Mouse (Mus musculus) MEL-GATA-1-ER (cell line): ENCODE results near the gene Arhgap35.
"Not testable (repeated sequence)": the region's sequence is repeated elsewhere in the genome, so short reads cannot be mapped to it uniquely, and the experiment has no call there.

Source experiments
- DNase-seq: peaks from one replicate; pipeline ENCODE4 v3.0.0-alpha.2; 2012; ENCODE audit warnings: low read depth; ENCODE audit errors: extremely low read depth

Gene Arhgap35

DNA sequence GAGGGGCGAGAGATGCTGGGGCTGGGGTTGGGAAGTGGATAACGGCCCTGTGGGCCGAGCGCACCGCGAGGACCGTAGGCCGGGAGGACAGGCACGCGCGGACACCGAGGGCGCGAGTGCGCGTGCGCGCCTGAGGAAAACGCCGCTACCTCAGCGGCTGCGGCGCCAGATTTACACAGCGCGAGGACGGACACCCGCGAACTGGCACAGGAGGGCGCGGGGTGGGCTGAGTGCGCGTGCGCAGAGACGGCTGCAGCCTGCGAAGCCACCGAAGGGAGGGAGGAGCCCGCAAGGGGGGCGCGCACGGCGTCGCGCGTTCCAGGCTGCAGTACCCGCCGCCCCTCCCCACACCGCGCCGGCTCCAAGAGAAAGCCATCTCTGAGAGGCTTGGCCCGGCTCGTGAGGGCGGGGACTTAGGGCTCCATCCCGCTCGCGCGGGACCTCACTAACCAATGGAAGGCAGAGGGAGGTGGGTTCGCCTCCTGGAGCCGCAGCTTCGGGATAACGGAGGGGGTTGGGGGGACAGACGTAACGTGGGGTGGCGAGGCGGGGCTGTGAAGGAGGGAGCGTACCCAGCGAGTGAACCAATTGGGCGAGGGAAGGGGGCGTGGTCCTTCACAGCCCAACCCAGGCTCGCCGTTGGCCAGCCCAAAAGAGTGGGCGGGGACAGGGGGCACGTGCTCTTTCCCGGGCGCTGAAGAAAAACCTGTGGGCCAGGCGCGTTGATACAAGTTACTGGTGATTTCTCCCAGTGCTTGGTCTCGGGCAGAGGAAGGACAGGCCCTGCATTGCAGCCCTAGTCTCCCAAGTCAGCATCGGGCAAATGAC is at the start of gene Arhgap35:
Gene Arhgap35 (minus strand): TSS at position 106 of the 828 bp plus-strand sequence.
- DNase-seq = peak; percentile 96

DNA sequence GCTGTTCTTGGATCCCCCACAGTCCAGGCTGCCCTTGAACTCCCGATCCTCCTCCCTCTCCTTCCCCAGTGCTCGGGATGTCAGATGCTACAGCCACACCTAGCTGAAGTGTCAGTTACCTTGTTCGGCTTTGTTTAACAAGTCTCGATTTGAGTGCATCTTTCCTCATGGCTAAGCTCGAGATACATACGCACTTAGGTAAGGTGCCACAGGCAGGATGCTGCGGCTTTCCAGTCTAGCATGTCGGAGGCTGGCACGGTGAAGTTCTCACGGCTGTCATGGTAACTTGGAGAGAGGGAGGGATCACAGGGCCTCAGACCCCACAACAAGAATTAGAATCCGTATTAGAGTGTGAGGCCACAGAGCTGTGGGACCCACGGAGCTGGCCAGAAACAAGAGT is 29.5 kb upstream of the Arhgap35 start:
- no peak for DNase-seq

DNA sequence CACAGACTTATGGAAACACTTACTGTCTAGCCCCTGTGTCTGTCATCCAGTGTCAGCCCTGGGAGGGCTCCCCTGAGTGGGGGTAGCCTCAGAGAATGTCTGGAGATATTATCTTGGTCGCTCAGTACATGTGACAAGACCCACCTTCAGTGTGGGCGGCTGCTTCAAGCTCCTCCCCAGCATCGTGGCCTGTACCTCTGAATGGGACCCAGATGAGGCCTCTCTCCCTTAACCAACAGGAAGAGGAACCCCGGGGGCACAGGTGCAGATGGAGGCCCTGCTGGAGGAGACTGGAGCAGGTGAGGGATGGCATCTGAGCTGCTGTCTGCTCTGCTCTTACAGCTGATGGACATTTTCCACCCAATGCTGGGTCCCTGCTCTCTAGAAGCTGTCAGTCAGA is 28.3 kb upstream of the Arhgap35 start:
- not testable (repeated sequence) for DNase-seq

DNA sequence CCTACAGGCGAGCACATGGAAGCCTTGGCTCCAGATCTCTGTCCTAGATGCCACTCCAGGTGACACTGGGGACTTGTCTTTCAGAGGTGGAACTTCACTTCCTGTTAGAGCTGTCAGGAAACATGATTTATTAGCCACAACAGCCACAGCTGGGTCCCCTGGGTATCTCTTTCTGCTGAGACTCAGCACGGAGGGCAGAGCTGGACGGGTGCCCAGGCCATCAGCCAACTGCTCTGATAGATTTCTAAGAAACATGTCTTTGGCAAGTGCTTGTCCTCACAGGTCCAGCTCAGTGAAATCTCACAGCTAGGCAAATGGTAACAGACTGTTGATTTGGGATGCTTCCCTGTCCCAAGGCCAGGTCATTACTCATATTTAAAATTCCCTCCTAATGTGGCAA is 24.2 kb upstream of the Arhgap35 start:
- DNase-seq = no peak

DNA sequence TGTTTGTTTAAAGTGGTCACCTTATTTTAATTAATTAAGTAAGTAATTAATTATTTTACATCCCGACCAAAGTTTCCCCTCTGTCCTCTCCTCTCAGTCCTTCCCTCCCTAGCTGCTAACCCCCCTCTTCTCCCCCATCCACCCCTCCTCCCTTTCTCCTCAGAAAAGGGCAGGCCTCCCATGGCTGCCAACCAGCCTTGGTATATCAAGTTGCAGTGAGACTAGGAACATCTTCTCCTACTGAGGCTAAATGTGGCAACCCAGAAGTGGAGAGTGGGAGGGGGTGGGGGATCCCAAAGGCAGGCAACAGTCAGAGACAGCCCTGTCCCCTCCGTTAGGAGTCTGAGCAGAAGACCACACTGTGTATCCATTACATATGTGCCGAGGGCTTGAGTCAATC is 20.3 kb upstream of the Arhgap35 start:
- DNase-seq = no peak

DNA sequence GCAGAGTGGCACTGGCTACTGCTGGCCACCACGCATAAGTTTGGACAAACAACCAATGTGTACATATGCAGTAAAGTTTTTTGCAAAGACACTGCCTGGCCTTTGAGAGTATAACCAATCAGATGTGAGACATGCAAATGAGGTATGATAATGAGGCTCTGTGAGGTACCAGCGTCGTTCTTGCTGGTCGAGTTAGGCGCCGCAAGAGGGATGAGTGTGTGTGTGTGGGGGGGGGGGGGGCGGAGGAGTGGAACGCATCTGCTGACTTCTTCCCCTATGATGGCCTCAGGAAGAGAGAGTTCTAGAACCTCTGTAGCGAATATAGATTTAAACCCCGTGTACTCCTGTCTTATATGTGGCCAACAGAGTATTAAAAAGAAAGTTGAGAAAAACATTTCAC is 19.1 kb upstream of the Arhgap35 start:
- DNase-seq = not testable (repeated sequence)

DNA sequence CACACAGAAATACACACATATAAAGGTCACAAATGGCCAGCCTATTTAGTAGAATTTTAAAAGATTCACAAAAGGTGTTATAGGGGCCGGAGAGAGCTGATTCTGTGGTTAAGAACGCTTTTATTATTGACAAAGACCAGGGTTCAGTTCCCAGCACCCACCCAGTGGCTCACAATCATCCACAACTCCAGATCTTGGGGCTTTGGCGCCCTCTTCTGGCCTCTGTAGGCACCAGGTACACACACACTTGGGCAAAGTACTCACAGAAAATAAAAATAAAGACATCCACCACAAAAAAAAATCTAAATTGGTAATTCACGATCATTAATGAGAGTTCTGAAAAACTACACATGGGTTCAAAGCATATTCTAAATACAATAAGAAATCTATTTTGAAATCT is 17.1 kb upstream of the Arhgap35 start:
- DNase-seq = no peak

DNA sequence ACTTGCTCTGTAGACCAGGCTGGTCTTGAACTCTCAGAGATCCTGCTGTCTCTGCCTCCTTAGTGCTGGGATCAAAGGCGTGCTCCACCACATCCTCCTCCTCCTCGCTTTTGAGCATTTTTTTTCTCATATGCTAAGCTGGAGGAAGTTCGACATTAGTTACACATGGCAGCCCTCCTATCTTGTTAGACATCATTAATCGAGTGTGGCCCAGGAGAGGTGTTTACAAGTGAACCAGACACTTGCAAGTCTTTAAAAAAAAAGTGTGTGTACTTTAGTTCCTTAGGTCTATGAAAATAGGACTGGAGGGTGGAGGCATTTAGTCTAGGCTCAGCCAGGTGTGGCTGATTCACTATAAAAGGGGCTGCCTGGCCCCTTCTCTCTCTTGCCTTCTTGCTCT is 16.2 kb upstream of the Arhgap35 start:
- DNase-seq = no peak

DNA sequence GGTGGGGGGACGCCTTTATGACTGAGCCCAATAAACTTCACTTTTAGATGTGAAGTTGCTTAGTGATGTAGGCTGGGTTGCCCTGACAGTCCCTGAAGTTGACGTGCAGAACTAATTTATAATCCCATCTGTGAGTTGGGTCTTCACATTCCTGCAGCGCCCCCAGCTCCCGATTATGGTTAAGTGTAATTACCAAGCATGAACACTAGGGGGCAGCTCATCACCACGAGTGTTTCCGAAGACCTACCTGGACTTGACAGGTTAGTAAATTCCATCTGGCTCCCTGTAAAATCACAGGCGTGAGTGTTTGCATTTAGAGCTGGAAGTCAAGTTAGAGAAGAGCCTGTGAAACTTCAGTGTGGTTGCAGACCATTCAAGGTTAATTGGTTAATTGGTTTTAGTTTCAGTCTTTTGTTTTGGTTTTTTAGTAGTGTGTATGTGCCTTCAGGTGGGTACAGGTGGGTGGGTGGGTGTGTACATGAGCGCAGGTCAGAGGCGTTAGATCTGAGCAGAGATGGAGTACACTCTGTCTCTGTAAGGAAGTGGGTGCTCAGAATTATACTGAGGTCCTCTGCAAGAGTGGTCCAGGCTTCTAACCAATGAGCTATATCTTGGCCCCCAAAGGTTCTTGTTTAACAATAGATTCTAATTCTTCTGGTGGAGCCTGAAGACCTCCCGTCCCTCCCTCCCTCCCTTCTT is 15.0 kb upstream of the Arhgap35 start:
- DNase-seq = no peak

DNA sequence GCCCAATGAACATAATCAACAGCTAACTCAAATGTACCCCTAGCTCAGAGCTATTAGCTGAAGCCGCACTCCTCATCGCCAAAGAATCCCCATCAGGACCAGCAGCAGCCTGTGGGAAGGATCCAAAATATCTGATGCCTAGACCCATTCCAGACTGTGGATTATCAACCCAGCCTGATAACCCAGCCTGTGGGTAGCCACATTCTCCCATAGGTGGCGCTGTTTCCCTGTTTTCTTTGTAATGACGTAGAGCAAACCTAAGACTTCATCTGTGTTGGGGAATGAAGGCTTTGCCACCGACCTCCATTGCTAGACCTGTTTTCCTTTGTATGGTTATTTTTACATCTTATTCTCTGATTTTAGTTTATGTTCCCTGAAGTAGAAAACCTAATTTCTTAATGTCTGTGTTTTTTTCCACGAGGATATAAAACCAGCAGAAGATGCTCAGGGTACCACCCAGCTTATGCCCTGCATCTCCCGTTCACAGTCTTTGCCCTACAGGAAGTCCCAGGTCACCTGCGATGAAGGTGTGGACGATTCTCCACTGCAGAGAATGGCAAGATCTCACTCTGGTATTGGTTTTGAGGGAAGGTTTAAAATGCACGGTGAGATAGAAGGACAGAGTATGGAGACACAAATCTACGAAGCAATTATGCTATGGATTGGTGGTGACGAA is 13.4 kb upstream of the Arhgap35 start:
- DNase-seq = no peak

DNA sequence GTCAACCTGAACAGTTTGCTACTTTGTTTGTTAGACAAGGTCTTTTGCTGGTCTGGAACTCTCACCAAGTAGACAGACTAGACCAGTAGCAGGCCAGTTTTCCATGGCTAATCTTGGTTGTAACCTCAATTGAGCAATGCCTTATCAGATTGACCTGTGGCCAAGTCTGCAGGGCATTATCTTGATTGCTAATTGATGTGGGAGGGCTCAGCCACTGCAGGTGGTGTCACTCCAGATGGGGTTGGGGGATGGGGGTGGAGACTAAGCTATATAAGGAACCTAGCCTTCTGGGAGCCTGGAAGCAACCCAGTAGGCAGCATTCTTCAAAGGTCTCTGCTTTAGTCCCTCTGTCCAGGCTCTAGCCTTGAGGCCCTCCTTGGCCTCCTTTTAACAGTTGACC is 8.9 kb upstream of the Arhgap35 start:
- no peak for DNase-seq

DNA sequence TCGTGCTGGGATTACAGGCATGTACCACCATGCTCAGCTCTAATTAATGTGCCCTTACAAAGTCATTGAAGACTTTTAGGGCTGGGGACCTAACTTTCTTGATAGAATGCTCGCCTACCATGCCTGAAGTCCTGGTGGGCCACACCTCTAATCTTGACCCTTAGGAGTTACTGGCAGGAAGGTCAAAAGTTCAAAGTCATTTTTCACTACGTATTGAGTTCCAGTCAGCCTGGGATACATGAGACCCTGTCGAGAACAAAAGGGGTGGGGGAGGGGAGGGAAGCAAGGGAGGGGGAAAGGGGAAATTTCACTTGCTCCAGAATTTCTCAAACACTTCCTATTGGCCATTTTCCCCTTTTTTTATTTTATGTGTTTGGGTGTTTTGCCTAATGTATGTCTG is 8.3 kb upstream of the Arhgap35 start:
- DNase-seq = no peak

DNA sequence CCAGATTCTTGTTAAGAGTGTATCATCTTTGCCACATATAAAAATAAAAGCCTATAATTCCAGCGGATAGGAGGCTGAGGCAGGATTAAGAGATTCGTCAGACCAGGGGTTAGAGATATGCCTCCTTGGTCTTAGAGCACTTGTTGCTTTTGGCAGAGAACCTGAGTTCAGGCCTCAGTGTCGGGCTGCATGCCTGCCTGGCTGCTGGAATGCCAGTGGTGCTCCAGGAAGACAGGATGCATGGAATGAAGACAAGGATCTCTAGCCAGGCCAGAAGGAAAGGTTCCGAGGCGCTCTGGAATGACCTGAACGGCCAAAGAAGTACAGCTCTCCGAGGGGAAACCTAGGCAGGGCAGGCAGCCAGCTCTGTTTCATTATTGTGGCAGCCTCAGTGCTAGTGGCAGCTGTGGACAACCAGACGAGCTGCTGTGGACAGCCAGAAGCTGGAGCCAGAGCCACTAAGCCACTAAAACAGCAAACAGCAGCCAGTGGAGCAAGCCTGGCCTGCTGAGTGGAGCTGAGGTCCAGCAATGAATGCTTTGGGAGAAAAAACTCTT is 6.4 kb upstream of the Arhgap35 start:
- DNase-seq = no peak

DNA sequence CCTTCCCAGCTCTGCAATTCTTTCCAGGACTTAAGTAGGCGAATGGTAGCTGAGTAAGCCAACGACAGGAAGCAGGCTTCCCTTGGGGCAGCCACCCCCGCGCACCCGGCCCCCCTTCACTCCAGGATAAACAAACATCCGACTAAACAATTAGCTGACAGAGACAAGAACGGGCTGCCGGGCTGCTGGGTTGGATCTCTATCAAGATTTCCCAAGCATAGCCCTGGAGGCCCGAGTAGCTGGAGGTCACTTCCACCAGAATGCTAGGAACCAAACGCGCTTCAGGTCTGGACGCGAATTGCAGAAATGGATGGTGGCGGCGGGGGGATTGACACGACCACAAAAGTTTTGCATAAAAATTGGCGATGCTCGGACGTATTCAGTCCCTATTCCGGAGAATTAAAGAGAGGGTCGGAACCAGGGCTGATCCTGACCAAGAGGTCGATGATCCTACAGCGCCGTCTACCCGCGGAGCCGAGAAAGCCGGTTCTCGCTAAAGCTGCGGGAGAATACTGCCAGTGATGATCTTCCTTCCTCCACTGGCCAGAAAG is 3.9 kb upstream of the Arhgap35 start:
- no peak for DNase-seq

DNA sequence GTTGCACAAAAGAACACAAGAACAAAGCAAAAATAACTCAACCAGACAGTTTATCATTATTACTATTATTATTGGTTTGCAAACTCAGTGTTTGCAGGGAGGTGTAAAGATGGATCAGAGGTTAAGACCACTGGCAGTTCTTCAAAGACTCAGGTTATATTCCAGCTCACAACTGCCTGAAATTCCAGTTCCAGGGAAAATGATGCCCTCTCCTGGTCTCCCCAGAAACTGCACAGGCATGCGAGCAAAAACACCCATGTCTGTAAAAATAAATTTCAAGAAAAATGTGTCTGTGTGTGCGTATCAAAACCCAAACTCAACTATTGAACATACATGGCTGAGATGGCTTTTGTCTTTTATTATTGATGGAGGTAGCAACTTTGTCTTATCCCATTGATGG is 2.3 kb upstream of the Arhgap35 start:
- no peak for DNase-seq

DNA sequence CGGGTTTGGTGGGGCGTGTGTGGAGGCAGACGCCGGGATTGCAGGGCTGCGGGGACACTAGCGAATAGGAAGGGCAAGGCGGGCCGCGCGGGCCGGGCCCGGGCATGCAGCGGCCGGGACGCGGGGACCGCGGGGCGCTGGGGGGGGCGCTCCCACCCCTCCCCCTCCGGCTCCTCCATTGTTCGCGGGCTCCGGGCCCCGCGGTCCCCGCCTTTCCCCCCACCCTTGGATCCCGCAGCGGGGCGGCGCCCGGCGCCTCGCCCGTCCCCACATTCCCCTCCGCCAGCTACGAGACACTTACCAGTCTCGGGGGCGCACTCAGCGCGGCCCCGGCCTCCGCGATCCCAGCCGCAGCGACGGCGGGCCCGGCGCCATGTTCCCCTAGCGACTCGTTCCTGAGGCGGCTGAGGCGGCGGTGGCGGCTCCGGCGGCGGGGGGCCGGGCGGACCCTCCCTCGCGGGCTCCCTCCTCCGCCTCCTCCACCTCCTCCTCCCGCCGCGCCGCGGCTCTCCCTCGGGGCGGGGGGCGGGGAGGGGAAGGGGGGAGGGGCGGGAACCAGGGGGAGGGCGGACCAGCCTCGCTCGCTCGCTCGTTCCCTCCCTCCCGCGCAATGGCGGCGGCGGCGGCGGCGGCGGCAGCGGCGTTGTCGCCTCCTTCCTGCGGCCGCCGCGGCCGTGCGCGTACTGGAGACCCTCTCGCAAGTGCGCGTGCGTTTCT is 464 bp downstream of the Arhgap35 start:
- DNase-seq = no peak

DNA sequence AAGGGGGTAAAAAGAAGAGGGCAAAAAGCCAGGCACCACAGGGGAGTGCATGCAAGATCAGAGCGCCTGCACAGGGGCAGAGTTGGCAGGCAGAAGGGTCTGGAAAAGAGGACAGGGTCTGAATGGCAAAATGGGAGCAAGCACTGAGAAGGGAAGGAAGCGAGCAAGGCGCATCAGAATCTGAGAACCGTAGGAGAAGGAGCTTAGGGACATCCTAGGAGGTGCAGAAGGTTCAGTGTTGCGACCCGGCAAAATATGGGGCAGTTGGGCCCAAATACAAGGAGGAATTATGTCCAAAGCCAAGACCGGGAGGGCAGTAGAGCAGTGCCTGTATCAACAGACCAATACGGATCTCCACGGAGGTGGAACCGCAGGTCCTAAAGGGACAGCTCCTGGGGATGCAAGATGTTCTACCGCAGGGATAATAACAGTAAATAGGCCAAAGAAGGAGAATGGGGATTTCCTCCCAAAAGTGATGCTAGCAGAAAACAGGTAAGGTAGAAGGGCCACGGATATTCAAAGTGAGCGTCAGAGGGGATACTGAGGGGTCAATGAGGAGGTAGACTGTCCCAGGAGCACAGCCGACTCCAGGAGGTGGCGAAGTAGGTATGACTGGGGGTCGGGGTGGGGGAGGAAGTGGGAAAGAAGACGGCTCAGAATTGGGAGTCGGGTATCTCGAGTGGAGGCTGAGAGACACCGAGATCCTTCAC is 1.2 kb downstream of the Arhgap35 start:
- DNase-seq = no peak

DNA sequence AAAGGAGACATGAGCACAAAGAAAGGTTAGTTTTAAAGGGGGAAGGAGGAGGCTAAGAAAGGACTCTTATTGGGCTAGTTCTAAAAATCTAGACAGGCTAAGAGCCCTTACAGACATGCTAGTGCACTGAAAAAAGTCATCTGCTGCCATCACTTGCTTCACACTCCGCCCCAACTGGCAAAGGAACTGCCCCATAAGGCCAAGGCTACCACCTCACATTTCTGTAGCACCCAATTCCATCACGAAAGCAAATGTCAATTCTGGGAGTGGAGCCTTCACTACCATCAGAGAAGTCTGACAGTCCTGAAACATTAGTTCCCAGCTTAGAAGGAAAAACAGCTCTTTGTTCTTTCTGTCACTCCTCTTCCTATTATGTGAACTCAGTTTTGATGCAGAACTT is 4.4 kb downstream of the Arhgap35 start:
- DNase-seq = no peak

DNA sequence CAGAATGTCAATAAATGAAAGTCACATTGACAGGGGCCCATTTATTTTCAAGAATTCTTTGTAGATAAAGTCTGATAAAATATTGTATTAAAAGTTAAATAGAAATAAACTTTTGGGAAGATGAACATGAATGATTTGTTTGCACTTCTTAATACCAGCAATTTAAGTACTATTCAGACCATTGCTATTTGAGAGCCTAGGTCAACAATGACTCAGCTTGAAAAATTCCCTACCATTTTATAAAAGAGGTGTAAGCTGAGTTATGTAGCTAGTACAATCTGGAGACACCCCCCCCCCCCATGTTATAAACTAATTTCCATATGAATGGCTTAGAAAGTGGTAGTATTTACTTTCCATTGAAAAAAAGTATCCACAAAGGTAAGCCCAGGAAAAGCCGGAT is 5.8 kb downstream of the Arhgap35 start:
- DNase-seq = no peak

DNA sequence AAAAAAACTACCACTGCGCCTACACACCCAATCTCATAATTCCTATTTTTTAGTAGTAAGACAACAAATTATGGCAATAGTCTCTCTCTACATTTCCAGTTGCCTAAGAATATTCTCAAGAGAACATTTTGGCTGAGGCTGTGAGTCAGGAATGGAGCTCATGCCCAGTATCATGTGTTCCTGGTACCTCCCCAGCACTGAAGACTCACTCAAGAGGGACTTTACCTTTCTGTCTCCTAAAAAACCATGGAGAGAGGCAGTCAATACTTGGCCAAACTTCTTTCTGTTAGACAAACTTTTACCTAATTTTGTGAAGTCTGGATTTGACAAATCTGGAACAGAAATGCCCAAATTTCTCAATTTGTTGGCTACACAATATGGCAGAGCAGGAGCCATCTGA is 6.7 kb downstream of the Arhgap35 start:
- DNase-seq = no peak
